Mouse (Mus musculus) heart, embryonic 10.5 days (tissue): ENCODE measurements around the gene Glod4. TPM values are rescaled to one million over a fixed set of nuclear protein-coding genes. Genes with fewer than 3 reads are reported as not detected.
A peak's percentile ranks its signal among the peaks of the same experiment; 100 is the strongest.
"Not testable (repeated sequence)": the region's sequence is repeated elsewhere in the genome, so short reads cannot be mapped to it uniquely, and the experiment has no call there.

Experiments
- DNase-seq: peaks from one replicate; pipeline ENCODE4 v3.0.0-alpha.2; 2017; ENCODE audit warnings: low spot score
- H3K27ac ChIP-seq: fragments of 300-500 bp; sonication (generic); 2 replicates; pipeline ENCODE4 v1.5.1; 2016; ENCODE audit warnings: mild to moderate bottlenecking
- H3K27me3 ChIP-seq: fragments of 300-500 bp; sonication (generic); 2 replicates; pipeline ENCODE4 v1.6.1; 2016; ENCODE audit warnings: mild to moderate bottlenecking; ENCODE audit not compliant: poor library complexity, insufficient read depth, severe bottlenecking
- H3K36me3 ChIP-seq: fragments of 300-500 bp; sonication (generic); 2 replicates; pipeline ENCODE4 v1.6.1; 2016; ENCODE audit warnings: mild to moderate bottlenecking, moderate library complexity
- H3K4me1 ChIP-seq: fragments of 300-500 bp; sonication (generic); 2 replicates; pipeline ENCODE4 v1.6.1; 2016; ENCODE audit warnings: mild to moderate bottlenecking
- H3K4me3 ChIP-seq: fragments of 300-500 bp; sonication (generic); 2 replicates; pipeline ENCODE4 v1.5.1; 2016; ENCODE audit warnings: mild to moderate bottlenecking, moderate library complexity
- H3K9me3 ChIP-seq: fragments of 300-500 bp; sonication (generic); 2 replicates; pipeline ENCODE4 v1.6.1; 2016; ENCODE audit warnings: mild to moderate bottlenecking, moderate library complexity
- WGBS: fragments of 180-500 bp; shearing (Covaris S2); methylation state at CpG from one replicate; pipeline ENCODE4 v1.1.7; 2016; 5-methylcytosine and 5-hydroxymethylcytosine counted together
- polyA plus RNA-seq: library from polyadenylated mRNA; unstranded; fragments of >200 nt; fragmentation: Nextera tagmentation; extraction: Ambion mirVana; gene quantifications from 2 replicates; pipeline ENCODE4 v1.2.1, GENCODE M21; 2016

Gene Glod4
- polyA plus RNA-seq, 1 experiment from 2014 or later = 135 TPM

GRCm38 (mm10) chr11:76216049-76216540 lies 27.4 kb downstream of the Glod4 start:
- peaks cover 53% of the 10 kb centered on the region for H3K36me3 ChIP-seq
- H3K27ac ChIP-seq = 0 out of 2 replicates have a peak overlapping the region, but pooled peaks have one; percentile 98
- H3K27me3 ChIP-seq = no peaks in the 10 kb centered on the region
- no peaks in the 10 kb centered on the region for H3K9me3 ChIP-seq
- peak overlapping the region; percentile 90 for H3K4me3 ChIP-seq
- DNase-seq = peak; percentile 28
- peaks cover 14% of the 10 kb centered on the region for H3K4me1 ChIP-seq
- WGBS = 94% methylated on average over 5 of the region's 5 CpGs

- no peak for DNase-seq
- peaks cover 14% of the 10 kb centered on the region for H3K4me1 ChIP-seq
- H3K27me3 ChIP-seq = no peaks in the 10 kb centered on the region
- no peaks in the 10 kb centered on the region for H3K9me3 ChIP-seq
- no peak overlapping the region for H3K4me3 ChIP-seq
- H3K27ac ChIP-seq = no peak overlapping the region
- peaks cover 54% of the 10 kb centered on the region for H3K36me3 ChIP-seq
- WGBS = 93% methylated on average over 2 of the region's 2 CpGs
Measured at GRCm38 (mm10) chr11:76215011-76215410, 28.5 kb downstream of the Glod4 start.

GRCm38 (mm10) chr11:76213841-76214240 lies 29.7 kb downstream of the Glod4 start:
- H3K27me3 ChIP-seq = no peaks in the 10 kb centered on the region
- H3K4me1 ChIP-seq = peaks cover 14% of the 10 kb centered on the region
- H3K36me3 ChIP-seq = peaks cover 59% of the 10 kb centered on the region
- no peak overlapping the region for H3K27ac ChIP-seq
- WGBS = 83% methylated on average over 5 of the region's 5 CpGs
- H3K4me3 ChIP-seq = no peak overlapping the region
- DNase-seq = peak; percentile 61
- no peaks in the 10 kb centered on the region for H3K9me3 ChIP-seq

- not testable (repeated sequence) for H3K27ac ChIP-seq, H3K4me3 ChIP-seq, H3K27me3 ChIP-seq, H3K4me1 ChIP-seq, H3K9me3 ChIP-seq
- H3K36me3 ChIP-seq = peaks cover 81% of the 10 kb centered on the region
- 93% methylated on average over 5 of the region's 6 CpGs for WGBS
- DNase-seq = peak; percentile 45
Measured at GRCm38 (mm10) chr11:76211595-76211994, 31.9 kb downstream of the Glod4 start.

- no peak overlapping the region for H3K27ac ChIP-seq
Measured at GRCm38 (mm10) chr11:76210228-76210985, 33.1 kb downstream of the Glod4 start.

GRCm38 (mm10) chr11:76206793-76207192 lies 36.7 kb downstream of the Glod4 start:
- H3K27me3 ChIP-seq = no peaks in the 10 kb centered on the region
- 83% methylated on average over 5 of the region's 5 CpGs for WGBS
- H3K36me3 ChIP-seq = peaks cover 77% of the 10 kb centered on the region
- H3K4me1 ChIP-seq = peaks cover 13% of the 10 kb centered on the region
- no peak overlapping the region for H3K27ac ChIP-seq
- H3K9me3 ChIP-seq = no peaks in the 10 kb centered on the region
- no peak overlapping the region for H3K4me3 ChIP-seq
- DNase-seq = peak; percentile 58

More at GRCm38 (mm10) chr11:76210228-76210985, 33.1 kb downstream of the Glod4 start:
- H3K4me3 ChIP-seq = no peak overlapping the region
- H3K36me3 ChIP-seq = peaks cover 89% of the 10 kb centered on the region
- 92% methylated on average over 13 of the region's 13 CpGs for WGBS
- DNase-seq = peak; percentile 57
- 0 out of 2 replicates have a peak, but pooled peaks cover under 1% of the 10 kb centered on the region for H3K4me1 ChIP-seq
- no peaks in the 10 kb centered on the region for H3K27me3 ChIP-seq
- no peaks in the 10 kb centered on the region for H3K9me3 ChIP-seq

GRCm38 (mm10) chr11:76201761-76202674 lies 41.5 kb downstream of the Glod4 start:
- H3K4me3 ChIP-seq = peak overlapping the region; percentile 94
- DNase-seq = peak; percentile 91
- peaks cover 30% of the 10 kb centered on the region; the same call in 1 of the 2 replicates for H3K36me3 ChIP-seq
- no peaks in the 10 kb centered on the region for H3K9me3 ChIP-seq
- H3K27ac ChIP-seq = peak overlapping the region; percentile 92
- under 1% methylated on average over 90 of the region's 90 CpGs for WGBS
- peaks cover 21% of the 10 kb centered on the region for H3K4me1 ChIP-seq
- 0 out of 2 replicates have a peak, but pooled peaks cover 8% of the 10 kb centered on the region for H3K27me3 ChIP-seq

GRCm38 (mm10) chr11:76196977-76197469 lies 46.5 kb downstream of the Glod4 start:
- Histone ChIP-seq H3K27me3 (0 out of 2 replicates have a peak, but pooled peaks cover 8% of the 10 kb centered on the region), H3K27ac (no peak overlapping the region), H3K4me1 (peaks cover 23% of the 10 kb centered on the region), H3K4me3 (no peak overlapping the region), H3K36me3 (no peaks in the 10 kb centered on the region), H3K9me3 (no peaks in the 10 kb centered on the region)
- WGBS = 47% methylated on average over 8 of the region's 8 CpGs
- no peak for DNase-seq

- Histone ChIP-seq H3K27me3 (0 out of 2 replicates have a peak, but pooled peaks cover 8% of the 10 kb centered on the region), H3K27ac (no peak overlapping the region), H3K4me1 (peaks cover 18% of the 10 kb centered on the region), H3K9me3 (no peaks in the 10 kb centered on the region), H3K36me3 (no peaks in the 10 kb centered on the region), H3K4me3 (no peak overlapping the region)
- WGBS = 71% methylated on average over 8 of the region's 8 CpGs
- DNase-seq = no peak
Measured at GRCm38 (mm10) chr11:76196275-76196976, 47.1 kb downstream of the Glod4 start.

- Histone ChIP-seq H3K4me1 (no peaks in the 10 kb centered on the region), H3K4me3 (no peak overlapping the region), H3K9me3 (no peaks in the 10 kb centered on the region), H3K27ac (no peak overlapping the region), H3K27me3 (no peaks in the 10 kb centered on the region), H3K36me3 (no peaks in the 10 kb centered on the region)
- 74% methylated on average over 6 of the region's 6 CpGs for WGBS
- DNase-seq = no peak
Measured at GRCm38 (mm10) chr11:76186908-76187307, 56.6 kb downstream of the Glod4 start.

- no peak for DNase-seq
- no peaks in the 10 kb centered on the region for H3K9me3 ChIP-seq
- no peak overlapping the region for H3K27ac ChIP-seq
- H3K4me1 ChIP-seq = peaks cover 1% of the 10 kb centered on the region
- 85% methylated on average over 4 of the region's 4 CpGs for WGBS
- H3K4me3 ChIP-seq = no peak overlapping the region
- no peaks in the 10 kb centered on the region for H3K27me3 ChIP-seq
- no peaks in the 10 kb centered on the region for H3K36me3 ChIP-seq
Measured at GRCm38 (mm10) chr11:76183745-76184144, 59.8 kb downstream of the Glod4 start.

- WGBS = 18% methylated on average over 7 of the region's 7 CpGs
- no peaks in the 10 kb centered on the region for H3K27me3 ChIP-seq
- peaks cover 5% of the 10 kb centered on the region; the same call in 1 of the 2 replicates for H3K36me3 ChIP-seq
- no peaks in the 10 kb centered on the region for H3K9me3 ChIP-seq
- H3K4me1 ChIP-seq = peaks cover 7% of the 10 kb centered on the region
- H3K27ac ChIP-seq = peak overlapping the region; percentile 86
- DNase-seq = no peak
- H3K4me3 ChIP-seq = peak overlapping the region; percentile 81
Measured at GRCm38 (mm10) chr11:76180146-76180540, 63.4 kb downstream of the Glod4 start.
